Mouse (Mus musculus) ES-E14 (cell line): ENCODE measurements around the gene Tmem95.

Experiments
- CHD2 ChIP-seq: IDR thresholded peaks from 2 replicates; pipeline ENCODE4 v1.6.1; 2014; ENCODE audit warnings: mild to moderate bottlenecking, low read depth, low read length, inconsistent platforms
- ZC3H11A ChIP-seq: IDR thresholded peaks from 2 replicates; pipeline ENCODE4 v1.6.1; 2012; ENCODE audit warnings: low read depth, mild to moderate bottlenecking, inconsistent platforms, low read length, borderline replicate concordance

GRCm38 (mm10) chr11:69835326-69835965, 42.4 kb downstream of the Tmem95 start:
- TF ChIP-seq ZC3H11A (no peak), CHD2 (no peak)
